Mouse (Mus musculus) hindbrain, embryonic 12.5 days (tissue): Measurements from ENCODE around the gene Map1b. TPM values are rescaled to one million over a fixed set of nuclear protein-coding genes. Genes with fewer than 3 reads are reported as not detected.

Source experiments
- ATAC-seq: fragments of 200-750 bp; cut with Nextera tagmentation; 2 replicates; pipeline ENCODE4 v1.8.0; 2017; ENCODE audit warnings: moderate TSS enrichment; ENCODE audit not compliant: low FRiP score
- H3K27ac ChIP-seq: fragments of 300-500 bp; sonication (generic); 2 replicates; pipeline ENCODE4 v1.5.1; 2016; ENCODE audit warnings: mild to moderate bottlenecking
- H3K27me3 ChIP-seq: fragments of 300-500 bp; sonication (generic); 2 replicates; pipeline ENCODE4 v1.6.1; 2016; ENCODE audit warnings: mild to moderate bottlenecking
- H3K36me3 ChIP-seq: fragments of 300-500 bp; sonication (generic); 2 replicates; pipeline ENCODE4 v1.6.1; 2016; ENCODE audit warnings: mild to moderate bottlenecking
- H3K4me1 ChIP-seq: fragments of 300-500 bp; sonication (generic); 2 replicates; pipeline ENCODE4 v1.6.1; 2016
- H3K4me2 ChIP-seq: fragments of 300-500 bp; sonication (generic); replicated peaks from 2 replicates; pipeline ENCODE4 v1.6.1; 2016; ENCODE audit warnings: mild to moderate bottlenecking
- H3K4me3 ChIP-seq: fragments of 300-500 bp; sonication (generic); 2 replicates; pipeline ENCODE4 v1.5.1; 2016; ENCODE audit warnings: mild to moderate bottlenecking
- H3K9ac ChIP-seq: fragments of 300-500 bp; sonication (generic); 2 replicates; pipeline ENCODE4 v1.6.1; 2016; ENCODE audit warnings: mild to moderate bottlenecking, moderate library complexity
- H3K9me3 ChIP-seq: fragments of 300-500 bp; sonication (generic); replicated peaks from 2 replicates; pipeline ENCODE4 v1.6.1; 2016; ENCODE audit warnings: mild to moderate bottlenecking
- WGBS: fragments of 180-500 bp; shearing (Covaris S2); methylation state at CpG from one replicate; pipeline ENCODE4 v1.1.7; 2016; 5-methylcytosine and 5-hydroxymethylcytosine counted together
- polyA plus RNA-seq: library from polyadenylated mRNA; unstranded; fragments of >200 nt; fragmentation: Nextera tagmentation; extraction: Ambion mirVana; gene quantifications from 2 replicates; pipeline ENCODE4 v1.2.1, GENCODE M21; 2016

Map1b gene
- polyA plus RNA-seq, 1 experiment from 2014 or later: 1,280 TPM

- Histone ChIP-seq H3K9me3 (no peaks in the 10 kb centered on the region), H3K4me2 (peak overlapping the region; percentile 47), H3K36me3 (peaks cover 49% of the 10 kb centered on the region), H3K9ac (no peak overlapping the region), H3K4me1 (peaks cover 55% of the 10 kb centered on the region), H3K27me3 (no peaks in the 10 kb centered on the region), H3K4me3 (peak overlapping the region; percentile 24; the same call in 1 of the 2 replicates), H3K27ac (peak overlapping the region; percentile 91)
- 37% methylated on average over 18 of the region's 18 CpGs for WGBS
- ATAC-seq: no peak
Measured at GRCm38 (mm10) chr13:99441700-99442433, 74.5 kb downstream of the Map1b start.

GRCm38 (mm10) chr13:99440228-99440627, 76.1 kb downstream of the Map1b start:
- Histone ChIP-seq H3K36me3 (peaks cover 63% of the 10 kb centered on the region), H3K4me1 (peaks cover 42% of the 10 kb centered on the region), H3K27ac (no peak overlapping the region), H3K4me2 (no peak overlapping the region), H3K9ac (no peak overlapping the region), H3K4me3 (no peak overlapping the region), H3K9me3 (no peaks in the 10 kb centered on the region), H3K27me3 (no peaks in the 10 kb centered on the region)
- WGBS: 90% methylated on average over 2 of the region's 2 CpGs
- ATAC-seq: no peak

GRCm38 (mm10) chr13:99439357-99439756, 77.0 kb downstream of the Map1b start:
- no peak overlapping the region for H3K27ac ChIP-seq
- no peak overlapping the region for H3K9ac ChIP-seq
- peaks cover 34% of the 10 kb centered on the region for H3K4me1 ChIP-seq
- 97% methylated on average over 5 of the region's 5 CpGs for WGBS
- no peak overlapping the region for H3K4me3 ChIP-seq
- no peaks in the 10 kb centered on the region for H3K27me3 ChIP-seq
- no peak for ATAC-seq
- peaks cover 72% of the 10 kb centered on the region for H3K36me3 ChIP-seq
- no peak overlapping the region for H3K4me2 ChIP-seq
- no peaks in the 10 kb centered on the region for H3K9me3 ChIP-seq

GRCm38 (mm10) chr13:99437051-99437450, 79.3 kb downstream of the Map1b start:
- Histone ChIP-seq H3K4me2 (no peak overlapping the region), H3K36me3 (peaks cover 95% of the 10 kb centered on the region), H3K27me3 (no peaks in the 10 kb centered on the region), H3K27ac (no peak overlapping the region), H3K4me1 (peaks cover 11% of the 10 kb centered on the region), H3K9ac (no peak overlapping the region), H3K4me3 (no peak overlapping the region), H3K9me3 (no peaks in the 10 kb centered on the region)
- no peak for ATAC-seq

GRCm38 (mm10) chr13:99434494-99434893, 81.8 kb downstream of the Map1b start:
- Histone ChIP-seq H3K36me3 (peaks cover 98% of the 10 kb centered on the region), H3K9ac (no peak overlapping the region), H3K4me1 (no peaks in the 10 kb centered on the region), H3K27ac (no peak overlapping the region), H3K27me3 (no peaks in the 10 kb centered on the region), H3K4me3 (no peak overlapping the region), H3K9me3 (no peaks in the 10 kb centered on the region), H3K4me2 (no peak overlapping the region)
- no peak for ATAC-seq
- WGBS: 96% methylated on average over 9 of the region's 9 CpGs

GRCm38 (mm10) chr13:99433068-99434008, 83.0 kb downstream of the Map1b start:
- 95% methylated on average over 29 of the region's 29 CpGs for WGBS
- ATAC-seq: no peak
- no peaks in the 10 kb centered on the region for H3K27me3 ChIP-seq
- peaks cover 98% of the 10 kb centered on the region for H3K36me3 ChIP-seq
- H3K9me3 ChIP-seq: no peaks in the 10 kb centered on the region
- H3K9ac ChIP-seq: no peak overlapping the region
- H3K4me2 ChIP-seq: no peak overlapping the region
- H3K27ac ChIP-seq: no peak overlapping the region
- peaks cover 2% of the 10 kb centered on the region; the same call in 1 of the 2 replicates for H3K4me1 ChIP-seq
- H3K4me3 ChIP-seq: no peak overlapping the region

- no peaks in the 10 kb centered on the region for H3K4me1 ChIP-seq
- no peak overlapping the region for H3K4me2 ChIP-seq
- H3K9ac ChIP-seq: no peak overlapping the region
- no peak for ATAC-seq
- H3K9me3 ChIP-seq: no peaks in the 10 kb centered on the region
- 85% methylated on average over 13 of the region's 13 CpGs for WGBS
- H3K36me3 ChIP-seq: peaks cover 61% of the 10 kb centered on the region
- no peaks in the 10 kb centered on the region for H3K27me3 ChIP-seq
- H3K4me3 ChIP-seq: no peak overlapping the region
- no peak overlapping the region for H3K27ac ChIP-seq
Measured at GRCm38 (mm10) chr13:99423581-99423980, 92.8 kb downstream of the Map1b start.

- H3K4me3 ChIP-seq: no peak overlapping the region
- WGBS: 83% methylated on average over 9 of the region's 9 CpGs
- ATAC-seq: no peak
- H3K27me3 ChIP-seq: no peaks in the 10 kb centered on the region
- H3K4me1 ChIP-seq: peaks cover 35% of the 10 kb centered on the region
- no peak overlapping the region for H3K4me2 ChIP-seq
- H3K36me3 ChIP-seq: peaks cover 18% of the 10 kb centered on the region
- no peak overlapping the region for H3K9ac ChIP-seq
- no peaks in the 10 kb centered on the region for H3K9me3 ChIP-seq
- no peak overlapping the region for H3K27ac ChIP-seq
Measured at GRCm38 (mm10) chr13:99416601-99417000, 99.7 kb downstream of the Map1b start.

GRCm38 (mm10) chr13:99414352-99414742, 102.0 kb downstream of the Map1b start:
- H3K9me3 ChIP-seq: no peaks in the 10 kb centered on the region
- peaks cover 23% of the 10 kb centered on the region for H3K36me3 ChIP-seq
- WGBS: 37% methylated on average over 10 of the region's 10 CpGs
- H3K9ac ChIP-seq: 0 out of 2 replicates have a peak overlapping the region, but pooled peaks have one; percentile 13
- peaks cover 35% of the 10 kb centered on the region for H3K4me1 ChIP-seq
- peak; percentile 27; the same call in 1 of the 2 replicates for ATAC-seq
- peak overlapping the region; percentile 67 for H3K27ac ChIP-seq
- H3K27me3 ChIP-seq: no peaks in the 10 kb centered on the region
- no peak overlapping the region for H3K4me2 ChIP-seq
- no peak overlapping the region for H3K4me3 ChIP-seq

GRCm38 (mm10) chr13:99413481-99414351, 102.6 kb downstream of the Map1b start:
- no peaks in the 10 kb centered on the region for H3K27me3 ChIP-seq
- H3K9ac ChIP-seq: 0 out of 2 replicates have a peak overlapping the region, but pooled peaks have one; percentile 13
- 26% methylated on average over 13 of the region's 13 CpGs for WGBS
- peaks cover 37% of the 10 kb centered on the region for H3K4me1 ChIP-seq
- no peak overlapping the region for H3K4me3 ChIP-seq
- no peaks in the 10 kb centered on the region for H3K9me3 ChIP-seq
- peak overlapping the region; percentile 67 for H3K27ac ChIP-seq
- peak; percentile 65 for ATAC-seq
- no peak overlapping the region for H3K4me2 ChIP-seq
- peaks cover 23% of the 10 kb centered on the region for H3K36me3 ChIP-seq

GRCm38 (mm10) chr13:99412477-99413080, 103.8 kb downstream of the Map1b start:
- Histone ChIP-seq H3K4me2 (no peak overlapping the region), H3K27me3 (no peaks in the 10 kb centered on the region), H3K9me3 (no peaks in the 10 kb centered on the region), H3K4me3 (no peak overlapping the region), H3K27ac (peak overlapping the region; percentile 58), H3K4me1 (peaks cover 38% of the 10 kb centered on the region), H3K9ac (no peak overlapping the region), H3K36me3 (peaks cover 23% of the 10 kb centered on the region)
- WGBS: 45% methylated on average over 11 of the region's 11 CpGs
- ATAC-seq: no peak
